Mouse (Mus musculus): ENCODE measurements around the gene Glb1l2. TPM values are rescaled to one million over a fixed set of nuclear protein-coding genes. Genes with fewer than 3 reads are reported as not detected.

Glb1l2 gene
- polyA plus RNA-seq (2014; fragmentation: Nextera tagmentation; extraction: Ambion mirVana), result 1.4 and 2.1 TPM in 2 replicates

DNA sequence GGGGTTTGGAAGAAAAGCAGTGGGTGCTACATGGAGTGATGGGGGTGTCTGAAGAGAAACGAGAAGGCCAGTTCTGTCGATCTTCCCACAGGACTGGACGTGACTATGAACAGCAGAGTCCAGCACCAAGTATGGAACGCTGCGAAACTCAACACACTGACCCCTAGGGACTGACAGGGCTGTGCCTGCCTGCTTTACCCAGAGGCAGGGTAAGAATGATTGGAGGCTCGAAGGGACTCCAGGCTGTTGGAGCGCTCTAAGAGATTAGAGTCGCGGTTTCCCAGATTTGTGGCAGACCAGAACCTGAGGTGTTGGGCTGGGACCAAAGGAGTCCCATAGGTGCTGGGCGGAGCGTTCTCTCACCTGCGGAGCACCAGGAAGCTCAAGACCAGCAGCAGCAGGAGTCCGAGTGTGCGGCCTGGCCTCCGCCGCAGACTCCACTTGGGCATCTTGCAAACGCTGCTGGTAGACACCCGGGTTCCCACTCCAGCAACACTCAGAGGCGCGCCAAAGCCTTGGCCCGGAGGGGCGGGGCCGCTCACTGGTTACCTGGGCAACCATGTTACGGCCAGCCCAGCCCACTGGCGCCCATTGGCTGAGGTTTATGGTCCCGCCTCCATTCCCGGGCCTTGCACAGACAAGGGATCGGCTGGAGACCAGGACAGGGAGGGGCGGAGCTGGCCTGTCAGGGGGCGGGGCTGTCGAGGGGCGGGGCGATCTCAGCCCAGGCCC, at the start of gene Glb1l2:
Gene Glb1l2, minus strand, starts transcription at position 534 of the 732 bp plus-strand sequence.
- Histone ChIP-seq H3K27ac (replicated peaks; ENCODE audit: low read depth, low read length) (peak within 1 kb of the TSS; percentile 26; the same call in 1 of the 2 replicates), H3K4me2 (ENCODE audit: low read length) (peak within 1 kb of the TSS; percentile 87), H3K9me3 (ENCODE audit: control insufficient read depth, low read length) (no peaks in the 10 kb centered on the region), H3K36me3 (ENCODE audit: control insufficient read depth, insufficient read depth, low read length) (no peaks in the 10 kb centered on the region), H3K9ac (replicated peaks; ENCODE audit: low read length) (peak within 1 kb of the TSS; percentile 47; the same call in 1 of the 2 replicates), H3K4me1 (ENCODE audit: control insufficient read depth, insufficient read depth, low read length) (peaks cover 4% of the 10 kb centered on the region; the same call in 1 of the 2 replicates), H3K4me3 (replicated peaks; ENCODE audit: low read depth, low read length) (peak within 1 kb of the TSS; percentile 48), H3K27me3 (ENCODE audit: control insufficient read depth, insufficient read depth, low read length) (no peaks in the 10 kb centered on the region)
- DNase-seq (peak; percentile 95), ATAC-seq (ENCODE audit: low FRiP score, low TSS enrichment) (peak; percentile 100)
- under 1% methylated on average over 33 of the region's 33 CpGs for WGBS

DNA sequence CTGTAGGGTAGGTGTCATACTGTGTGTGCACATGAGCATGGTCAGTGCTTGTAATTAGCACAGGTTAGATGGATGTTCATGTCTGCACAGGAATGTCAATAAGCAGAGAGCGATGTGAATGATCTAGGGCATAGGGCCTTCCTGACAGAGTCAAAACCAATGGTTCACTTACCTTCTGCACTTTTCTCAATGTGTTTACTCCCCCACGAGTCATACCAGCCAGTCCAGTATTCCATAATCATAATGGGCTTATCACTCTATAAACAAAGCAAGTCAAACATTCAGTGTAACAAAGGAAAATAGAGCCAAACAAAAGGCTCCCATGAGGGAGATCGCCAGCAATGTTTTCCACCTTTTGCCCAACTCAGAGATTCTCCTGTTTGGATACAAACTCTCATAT, 24.8 kb upstream of the Glb1l2 start:
- Histone ChIP-seq H3K4me3 (replicated peaks; ENCODE audit: low read depth, low read length) (no peak overlapping the region), H3K9ac (replicated peaks; ENCODE audit: low read length) (no peak overlapping the region), H3K27ac (replicated peaks; ENCODE audit: low read depth, low read length) (no peak overlapping the region), H3K4me2 (ENCODE audit: low read length) (no peak overlapping the region), H3K4me1 (ENCODE audit: control insufficient read depth, insufficient read depth, low read length) (no peaks in the 10 kb centered on the region), H3K36me3 (ENCODE audit: control insufficient read depth, insufficient read depth, low read length) (no peaks in the 10 kb centered on the region), H3K9me3 (ENCODE audit: control insufficient read depth, low read length) (no peaks in the 10 kb centered on the region), H3K27me3 (ENCODE audit: control insufficient read depth, insufficient read depth, low read length) (no peaks in the 10 kb centered on the region)
- 80% methylated on average over 3 of the region's 3 CpGs for WGBS
- no peak for ATAC-seq (ENCODE audit: low FRiP score, low TSS enrichment)
- no peak for DNase-seq

DNA sequence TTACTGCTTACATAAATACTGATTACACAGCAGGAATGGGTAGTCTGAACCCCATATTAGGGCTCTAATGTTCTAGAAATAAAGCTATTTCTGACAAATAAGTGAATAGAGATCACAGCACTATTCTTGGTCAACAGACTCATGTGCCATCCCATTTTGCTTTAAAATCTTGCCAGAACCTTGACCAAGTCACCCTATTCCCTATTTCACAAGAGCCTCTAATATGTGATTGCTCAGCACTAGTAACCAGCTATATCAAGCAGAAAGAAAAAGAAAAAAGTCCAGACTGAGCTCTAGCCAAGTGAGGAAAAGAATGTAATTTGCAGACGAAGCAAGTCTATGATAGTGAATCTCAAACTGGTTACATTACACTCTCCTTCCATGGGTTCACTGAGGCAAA, 13.7 kb upstream of the Glb1l2 start:
- WGBS, result 87% methylated on average over 1 of the region's 1 CpGs
- H3K36me3 ChIP-seq (ENCODE audit: control insufficient read depth, insufficient read depth, low read length), result no peaks in the 10 kb centered on the region

DNA sequence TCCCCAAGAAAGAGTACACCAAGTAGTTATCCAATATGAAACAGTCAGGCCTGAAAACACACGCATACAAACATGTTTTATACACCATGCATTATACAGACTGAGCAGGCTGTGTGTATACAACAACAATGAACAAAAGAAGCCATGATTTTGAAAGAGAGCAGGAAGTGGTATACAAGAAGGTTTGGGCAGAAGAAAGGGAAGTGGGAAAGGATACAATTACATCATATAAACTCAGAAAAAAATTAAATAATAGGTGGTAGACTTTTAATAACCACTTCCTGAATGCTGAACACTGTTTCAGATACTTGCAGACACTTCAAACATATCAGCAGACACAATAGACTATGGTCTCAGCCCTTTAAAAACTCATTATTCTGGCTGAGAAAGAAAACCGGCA, 2.5 kb upstream of the Glb1l2 start:
- no peak for ATAC-seq (ENCODE audit: low FRiP score, low TSS enrichment)

More for the DNA sequence above, 13.7 kb upstream of the Glb1l2 start:
- no peak for ATAC-seq (ENCODE audit: low FRiP score, low TSS enrichment)
- no peaks in the 10 kb centered on the region for H3K4me1 ChIP-seq (ENCODE audit: control insufficient read depth, insufficient read depth, low read length)
- H3K27ac ChIP-seq (replicated peaks; ENCODE audit: low read depth, low read length), result no peak overlapping the region
- H3K27me3 ChIP-seq (ENCODE audit: control insufficient read depth, insufficient read depth, low read length), result no peaks in the 10 kb centered on the region
- H3K4me2 ChIP-seq (ENCODE audit: low read length), result no peak overlapping the region
- no peak for DNase-seq
- no peaks in the 10 kb centered on the region for H3K9me3 ChIP-seq (ENCODE audit: control insufficient read depth, low read length)
- H3K4me3 ChIP-seq (replicated peaks; ENCODE audit: low read depth, low read length), result no peak overlapping the region
- H3K9ac ChIP-seq (replicated peaks; ENCODE audit: low read length), result no peak overlapping the region

DNA sequence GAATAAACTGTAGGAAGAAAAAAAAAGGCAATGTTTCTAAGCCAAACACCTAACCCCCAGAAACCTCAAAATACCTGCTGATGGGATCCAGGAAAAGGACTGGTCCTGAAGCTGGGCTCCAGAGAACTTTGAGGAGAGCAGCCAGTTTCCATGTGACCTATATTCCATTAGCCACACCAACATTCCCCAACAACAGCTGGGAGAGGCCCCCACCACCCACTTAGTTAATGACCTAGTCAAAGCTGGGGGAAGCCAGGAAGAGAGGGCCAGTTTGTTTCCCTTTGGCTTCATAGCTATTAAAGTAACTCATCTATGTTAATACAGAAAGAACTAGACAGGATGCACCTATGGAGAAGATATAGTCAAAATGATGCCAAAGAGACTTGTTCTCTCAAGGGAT, 1.9 kb downstream of the Glb1l2 start:
- Histone ChIP-seq H3K9me3 (ENCODE audit: control insufficient read depth, low read length) (no peaks in the 10 kb centered on the region), H3K4me3 (replicated peaks; ENCODE audit: low read depth, low read length) (no peak overlapping the region)

More for the DNA sequence above, 2.5 kb upstream of the Glb1l2 start:
- Histone ChIP-seq H3K4me1 (ENCODE audit: control insufficient read depth, insufficient read depth, low read length) (peaks cover 4% of the 10 kb centered on the region; the same call in 1 of the 2 replicates), H3K4me3 (replicated peaks; ENCODE audit: low read depth, low read length) (no peak overlapping the region), H3K9me3 (ENCODE audit: control insufficient read depth, low read length) (no peaks in the 10 kb centered on the region), H3K9ac (replicated peaks; ENCODE audit: low read length) (no peak overlapping the region), H3K36me3 (ENCODE audit: control insufficient read depth, insufficient read depth, low read length) (no peaks in the 10 kb centered on the region), H3K27me3 (ENCODE audit: control insufficient read depth, insufficient read depth, low read length) (no peaks in the 10 kb centered on the region), H3K4me2 (ENCODE audit: low read length) (no peak overlapping the region), H3K27ac (replicated peaks; ENCODE audit: low read depth, low read length) (no peak overlapping the region)
- 87% methylated on average over 2 of the region's 2 CpGs for WGBS
- no peak for DNase-seq

DNA sequence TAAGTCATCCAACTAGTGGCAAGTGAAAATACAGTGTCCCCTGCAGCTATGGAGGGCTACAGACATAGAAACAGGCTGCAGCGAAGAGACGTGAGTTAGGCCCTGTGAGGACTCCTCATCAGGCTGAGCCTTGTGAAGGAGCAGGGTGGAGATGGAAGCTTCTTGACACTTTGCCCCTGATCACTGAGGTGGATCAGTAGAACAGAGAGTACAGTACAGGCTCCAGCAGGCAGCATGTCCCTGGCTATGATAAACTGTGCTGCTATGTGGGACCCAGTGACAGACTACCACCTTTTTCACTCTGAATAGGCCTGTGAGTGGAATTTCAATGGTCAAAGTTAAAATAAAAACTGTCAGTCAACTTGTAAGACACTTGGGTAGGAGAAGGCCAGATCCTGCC, 5.9 kb downstream of the Glb1l2 start:
- Histone ChIP-seq H3K9me3 (ENCODE audit: control insufficient read depth, low read length) (no peaks in the 10 kb centered on the region), H3K27ac (replicated peaks; ENCODE audit: low read depth, low read length) (no peak overlapping the region), H3K4me1 (ENCODE audit: control insufficient read depth, insufficient read depth, low read length) (no peaks in the 10 kb centered on the region), H3K4me3 (replicated peaks; ENCODE audit: low read depth, low read length) (no peak overlapping the region), H3K27me3 (ENCODE audit: control insufficient read depth, insufficient read depth, low read length) (no peaks in the 10 kb centered on the region), H3K4me2 (ENCODE audit: low read length) (no peak overlapping the region), H3K36me3 (ENCODE audit: control insufficient read depth, insufficient read depth, low read length) (no peaks in the 10 kb centered on the region), H3K9ac (replicated peaks; ENCODE audit: low read length) (no peak overlapping the region)
- WGBS, result 93% methylated on average over 2 of the region's 2 CpGs
- DNase-seq, result no peak
- no peak for ATAC-seq (ENCODE audit: low FRiP score, low TSS enrichment)

More for the DNA sequence above, 1.9 kb downstream of the Glb1l2 start:
- peaks cover 4% of the 10 kb centered on the region; the same call in 1 of the 2 replicates for H3K4me1 ChIP-seq (ENCODE audit: control insufficient read depth, insufficient read depth, low read length)
- H3K27me3 ChIP-seq (ENCODE audit: control insufficient read depth, insufficient read depth, low read length), result no peaks in the 10 kb centered on the region
- H3K4me2 ChIP-seq (ENCODE audit: low read length), result no peak overlapping the region
- DNase-seq (no peak), ATAC-seq (ENCODE audit: low FRiP score, low TSS enrichment) (no peak)
- H3K9ac ChIP-seq (replicated peaks; ENCODE audit: low read length), result no peak overlapping the region
- H3K36me3 ChIP-seq (ENCODE audit: control insufficient read depth, insufficient read depth, low read length), result no peaks in the 10 kb centered on the region
- no peak overlapping the region for H3K27ac ChIP-seq (replicated peaks; ENCODE audit: low read depth, low read length)

DNA sequence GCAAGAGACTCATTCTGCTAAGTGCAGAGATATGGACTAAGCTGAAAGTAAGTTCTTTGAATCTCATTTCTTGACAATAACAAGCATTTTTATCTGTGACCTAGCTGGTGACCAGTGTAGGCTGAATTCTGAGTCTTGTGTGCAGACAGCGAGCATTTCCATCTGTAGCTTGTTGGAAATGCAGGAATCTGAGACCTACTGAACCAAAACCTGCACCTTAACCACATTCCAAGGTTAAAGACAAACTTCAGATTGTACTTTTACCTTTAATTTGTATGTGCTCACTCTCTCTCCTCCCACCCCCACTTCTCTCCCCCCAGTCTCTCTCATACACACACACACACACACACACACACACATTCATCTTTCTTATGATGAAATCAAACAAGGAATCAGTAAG, 7.5 kb downstream of the Glb1l2 start:
- 87% methylated on average over 1 of the region's 1 CpGs for WGBS
- ATAC-seq (ENCODE audit: low FRiP score, low TSS enrichment), result no peak
- no peak overlapping the region for H3K4me3 ChIP-seq (replicated peaks; ENCODE audit: low read depth, low read length)

DNA sequence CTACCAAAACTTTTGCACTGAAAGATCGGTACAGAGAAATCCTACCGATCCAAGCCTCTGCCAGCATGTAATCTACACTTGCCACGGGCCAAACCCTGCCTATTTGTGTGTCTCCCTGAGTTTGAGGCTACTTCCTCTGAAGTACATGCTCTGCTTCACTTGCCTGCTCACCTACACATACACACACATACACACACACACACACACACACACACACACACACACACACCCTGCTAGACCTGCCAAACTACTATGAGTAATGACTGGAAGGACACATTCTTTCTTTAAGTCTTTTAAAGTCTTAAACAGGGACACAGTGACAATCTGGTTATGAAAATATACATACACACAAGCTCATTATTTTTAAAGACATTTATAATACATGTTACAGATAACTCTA, 8.1 kb downstream of the Glb1l2 start:
- Histone ChIP-seq H3K9ac (replicated peaks; ENCODE audit: low read length) (no peak overlapping the region), H3K4me3 (replicated peaks; ENCODE audit: low read depth, low read length) (no peak overlapping the region), H3K27me3 (ENCODE audit: control insufficient read depth, insufficient read depth, low read length) (no peaks in the 10 kb centered on the region), H3K4me2 (ENCODE audit: low read length) (no peak overlapping the region), H3K4me1 (ENCODE audit: control insufficient read depth, insufficient read depth, low read length) (no peaks in the 10 kb centered on the region), H3K36me3 (ENCODE audit: control insufficient read depth, insufficient read depth, low read length) (no peaks in the 10 kb centered on the region), H3K27ac (replicated peaks; ENCODE audit: low read depth, low read length) (no peak overlapping the region), H3K9me3 (ENCODE audit: control insufficient read depth, low read length) (no peaks in the 10 kb centered on the region)
- ATAC-seq (ENCODE audit: low FRiP score, low TSS enrichment) (no peak), DNase-seq (no peak)
- WGBS, result 95% methylated on average over 3 of the region's 3 CpGs

More for the DNA sequence above, 7.5 kb downstream of the Glb1l2 start:
- Histone ChIP-seq H3K36me3 (ENCODE audit: control insufficient read depth, insufficient read depth, low read length) (no peaks in the 10 kb centered on the region), H3K4me2 (ENCODE audit: low read length) (no peak overlapping the region), H3K27me3 (ENCODE audit: control insufficient read depth, insufficient read depth, low read length) (no peaks in the 10 kb centered on the region), H3K9me3 (ENCODE audit: control insufficient read depth, low read length) (no peaks in the 10 kb centered on the region), H3K4me1 (ENCODE audit: control insufficient read depth, insufficient read depth, low read length) (no peaks in the 10 kb centered on the region), H3K27ac (replicated peaks; ENCODE audit: low read depth, low read length) (no peak overlapping the region), H3K9ac (replicated peaks; ENCODE audit: low read length) (no peak overlapping the region)
- DNase-seq, result no peak

DNA sequence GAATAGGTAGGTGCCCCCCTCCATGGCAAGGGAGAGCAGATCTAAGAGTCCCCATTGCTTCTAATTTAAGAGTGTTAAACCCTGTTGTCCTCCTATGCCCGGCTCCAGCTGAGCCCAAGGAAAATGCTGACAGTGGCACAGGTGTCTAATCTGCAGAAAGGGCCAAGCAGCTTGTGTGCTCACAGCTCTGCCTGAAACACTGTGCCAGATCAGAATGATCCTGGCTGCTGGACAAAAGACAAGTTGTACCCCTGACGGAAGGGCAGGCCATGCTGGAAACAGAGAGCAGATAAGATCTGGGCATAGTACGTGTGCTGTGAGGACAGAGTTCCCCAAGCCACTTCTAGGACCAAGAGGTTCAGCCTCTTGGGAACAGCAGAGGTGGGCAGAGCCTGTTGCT, 13.4 kb downstream of the Glb1l2 start:
- 83% methylated on average over 3 of the region's 3 CpGs for WGBS
- no peaks in the 10 kb centered on the region for H3K36me3 ChIP-seq (ENCODE audit: control insufficient read depth, insufficient read depth, low read length)

More for the DNA sequence above, 13.4 kb downstream of the Glb1l2 start:
- ATAC-seq (ENCODE audit: low FRiP score, low TSS enrichment) (0 out of 2 replicates have a peak, but pooled peaks have one; percentile 34), DNase-seq (no peak)
- Histone ChIP-seq H3K9ac (replicated peaks; ENCODE audit: low read length) (no peak overlapping the region), H3K4me3 (replicated peaks; ENCODE audit: low read depth, low read length) (no peak overlapping the region), H3K27me3 (ENCODE audit: control insufficient read depth, insufficient read depth, low read length) (no peaks in the 10 kb centered on the region), H3K9me3 (ENCODE audit: control insufficient read depth, low read length) (no peaks in the 10 kb centered on the region), H3K4me1 (ENCODE audit: control insufficient read depth, insufficient read depth, low read length) (no peaks in the 10 kb centered on the region), H3K4me2 (ENCODE audit: low read length) (no peak overlapping the region), H3K27ac (replicated peaks; ENCODE audit: low read depth, low read length) (no peak overlapping the region)
